Mouse (Mus musculus): ENCODE results near the gene Cpm.

DNA sequence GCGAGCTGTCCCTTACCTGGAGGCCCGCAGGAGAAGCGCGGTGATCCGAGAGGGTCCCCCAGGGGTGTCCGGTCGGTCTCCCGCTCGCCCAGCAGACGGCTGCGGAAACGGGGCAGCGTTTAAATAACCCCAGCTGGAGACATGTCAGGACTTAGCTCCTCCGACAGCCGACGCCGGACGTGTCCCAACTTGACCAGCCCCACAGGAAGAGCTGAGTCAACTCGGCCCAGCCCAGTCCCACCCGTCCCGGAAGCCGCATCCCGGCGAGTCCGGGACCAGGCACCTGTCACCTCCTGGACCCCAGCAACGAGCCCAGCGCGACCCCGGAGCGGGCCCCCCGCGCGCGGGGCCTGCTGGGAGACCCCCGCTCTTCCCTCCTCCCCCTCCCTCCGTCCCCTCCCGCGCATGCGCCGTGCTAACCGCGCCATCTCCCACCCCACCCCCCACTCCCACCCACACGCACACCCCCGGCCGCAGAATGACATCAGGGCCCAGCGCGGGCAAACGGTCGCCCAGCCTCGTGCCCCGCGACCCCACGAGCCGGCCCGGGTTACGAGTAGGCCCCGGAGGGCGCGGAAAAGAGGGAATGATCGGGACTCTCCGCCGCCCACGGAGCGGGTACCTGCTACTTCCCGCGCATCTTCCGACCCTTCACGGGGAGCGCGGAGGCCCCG, 80.8 kb downstream of the Cpm start:
- TF ChIP-seq CTCF (IDR thresholded peaks at IDR 0.05; ENCODE audit: low read depth, low read length) = no peak
- no peak for TF ChIP-seq GATA1 (IDR thresholded peaks at IDR 0.05; ENCODE audit: borderline replicate concordance, low read length)
- TF ChIP-seq TAL1 (conservative IDR thresholded peaks at IDR 0.05; ENCODE audit: low read depth, low read length) = no peak
- no peak for TF ChIP-seq GATA2 (IDR thresholded peaks at IDR 0.05; ENCODE audit: borderline replicate concordance, low read depth, low read length)
